Mouse (Mus musculus): ENCODE measurements around the gene Nf1. TPM values are rescaled to one million over a fixed set of nuclear protein-coding genes. Genes with fewer than 3 reads are reported as not detected.

Nf1 gene
- polyA plus RNA-seq, 1 experiment from 2014 or later = 9.3 TPM

- Histone ChIP-seq H3K27me3 (no peaks in the 10 kb centered on the region), H3K9ac (no peak overlapping the region), H3K27ac (no peak overlapping the region), H3K9me3 (no peaks in the 10 kb centered on the region), H3K4me1 (peaks cover 3% of the 10 kb centered on the region; the same call in 1 of the 2 replicates), H3K4me2 (replicated peaks) (no peak overlapping the region), H3K36me3 (no peaks in the 10 kb centered on the region), H3K4me3 (no peak overlapping the region)
- ATAC-seq (ENCODE audit: insufficient number of reproducible peaks, insufficient read depth, low FRiP score, low TSS enrichment) = no peak
Observed at GRCm38 (mm10) chr11:79520772-79521171, 181.3 kb downstream of the Nf1 start.

GRCm38 (mm10) chr11:79521930-79522329 is 182.4 kb downstream of the Nf1 start:
- no peak for ATAC-seq (ENCODE audit: insufficient number of reproducible peaks, insufficient read depth, low FRiP score, low TSS enrichment)
- H3K9me3 ChIP-seq = no peaks in the 10 kb centered on the region
- H3K36me3 ChIP-seq = no peaks in the 10 kb centered on the region
- H3K27ac ChIP-seq = no peak overlapping the region
- no peak overlapping the region for H3K4me3 ChIP-seq
- peaks cover 3% of the 10 kb centered on the region; the same call in 1 of the 2 replicates for H3K4me1 ChIP-seq
- no peak overlapping the region for H3K4me2 ChIP-seq (replicated peaks)
- H3K27me3 ChIP-seq = no peaks in the 10 kb centered on the region
- no peak overlapping the region for H3K9ac ChIP-seq

GRCm38 (mm10) chr11:79522944-79523343 is 183.5 kb downstream of the Nf1 start:
- Histone ChIP-seq H3K4me3 (no peak overlapping the region), H3K27me3 (no peaks in the 10 kb centered on the region), H3K27ac (no peak overlapping the region), H3K4me2 (replicated peaks) (no peak overlapping the region), H3K4me1 (peaks cover 3% of the 10 kb centered on the region; the same call in 1 of the 2 replicates), H3K36me3 (no peaks in the 10 kb centered on the region), H3K9ac (no peak overlapping the region), H3K9me3 (no peaks in the 10 kb centered on the region)
- WGBS = 71% methylated on average over 1 of the region's 1 CpGs
- no peak for ATAC-seq (ENCODE audit: insufficient number of reproducible peaks, insufficient read depth, low FRiP score, low TSS enrichment)

- H3K9ac ChIP-seq = no peak within 1 kb of the TSS
- WGBS = 72% methylated on average over 10 of the region's 10 CpGs
- no peak within 1 kb of the TSS for H3K27ac ChIP-seq
- no peak for ATAC-seq (ENCODE audit: insufficient number of reproducible peaks, insufficient read depth, low FRiP score, low TSS enrichment)
- no peaks in the 10 kb centered on the region for H3K27me3 ChIP-seq
- no peaks in the 10 kb centered on the region for H3K9me3 ChIP-seq
- H3K4me1 ChIP-seq = peaks cover 3% of the 10 kb centered on the region; the same call in 1 of the 2 replicates
- H3K36me3 ChIP-seq = 0 out of 2 replicates have a peak, but pooled peaks cover 4% of the 10 kb centered on the region
- H3K4me3 ChIP-seq = no peak within 1 kb of the TSS
- no peak within 1 kb of the TSS for H3K4me2 ChIP-seq (replicated peaks)
Observed at GRCm38 (mm10) chr11:79523560-79524309, 184.2 kb downstream of the Nf1 start, which contains the start of gene Evi2b. TSS of gene Evi2b (minus strand) at chr11:79523762.

- ATAC-seq (ENCODE audit: insufficient number of reproducible peaks, insufficient read depth, low FRiP score, low TSS enrichment) = no peak
- WGBS = 82% methylated on average over 1 of the region's 1 CpGs
- H3K9me3 ChIP-seq = no peaks in the 10 kb centered on the region
- no peak overlapping the region for H3K27ac ChIP-seq
- H3K36me3 ChIP-seq = 0 out of 2 replicates have a peak, but pooled peaks cover 4% of the 10 kb centered on the region
- no peak overlapping the region for H3K9ac ChIP-seq
- H3K4me1 ChIP-seq = peaks cover 3% of the 10 kb centered on the region; the same call in 1 of the 2 replicates
- no peak overlapping the region for H3K4me2 ChIP-seq (replicated peaks)
- H3K4me3 ChIP-seq = no peak overlapping the region
- no peaks in the 10 kb centered on the region for H3K27me3 ChIP-seq
Observed at GRCm38 (mm10) chr11:79524310-79524575, 184.8 kb downstream of the Nf1 start.

GRCm38 (mm10) chr11:79526549-79526948 is 187.1 kb downstream of the Nf1 start:
- no peak overlapping the region for H3K4me2 ChIP-seq (replicated peaks)
- no peaks in the 10 kb centered on the region for H3K27me3 ChIP-seq
- H3K36me3 ChIP-seq = 0 out of 2 replicates have a peak, but pooled peaks cover 8% of the 10 kb centered on the region
- peaks cover 3% of the 10 kb centered on the region; the same call in 1 of the 2 replicates for H3K4me1 ChIP-seq
- ATAC-seq (ENCODE audit: insufficient number of reproducible peaks, insufficient read depth, low FRiP score, low TSS enrichment) = no peak
- no peak overlapping the region for H3K27ac ChIP-seq
- WGBS = 89% methylated on average over 3 of the region's 3 CpGs
- no peak overlapping the region for H3K9ac ChIP-seq
- H3K9me3 ChIP-seq = no peaks in the 10 kb centered on the region
- no peak overlapping the region for H3K4me3 ChIP-seq

GRCm38 (mm10) chr11:79527015-79527738 is 187.7 kb downstream of the Nf1 start:
- Histone ChIP-seq H3K36me3 (0 out of 2 replicates have a peak, but pooled peaks cover 8% of the 10 kb centered on the region), H3K4me1 (peaks cover 3% of the 10 kb centered on the region; the same call in 1 of the 2 replicates), H3K27me3 (no peaks in the 10 kb centered on the region), H3K9ac (no peak overlapping the region), H3K4me3 (no peak overlapping the region), H3K4me2 (replicated peaks) (no peak overlapping the region), H3K27ac (no peak overlapping the region), H3K9me3 (no peaks in the 10 kb centered on the region)
- no peak for ATAC-seq (ENCODE audit: insufficient number of reproducible peaks, insufficient read depth, low FRiP score, low TSS enrichment)
- WGBS = 77% methylated on average over 15 of the region's 15 CpGs

GRCm38 (mm10) chr11:79527739-79528384 is 188.4 kb downstream of the Nf1 start:
- Histone ChIP-seq H3K9me3 (no peaks in the 10 kb centered on the region), H3K4me2 (replicated peaks) (no peak overlapping the region), H3K4me3 (no peak overlapping the region), H3K27ac (no peak overlapping the region), H3K9ac (no peak overlapping the region), H3K4me1 (peaks cover 3% of the 10 kb centered on the region; the same call in 1 of the 2 replicates), H3K36me3 (0 out of 2 replicates have a peak, but pooled peaks cover 11% of the 10 kb centered on the region), H3K27me3 (no peaks in the 10 kb centered on the region)
- WGBS = 88% methylated on average over 5 of the region's 5 CpGs
- ATAC-seq (ENCODE audit: insufficient number of reproducible peaks, insufficient read depth, low FRiP score, low TSS enrichment) = no peak

GRCm38 (mm10) chr11:79528601-79529000 is 189.1 kb downstream of the Nf1 start:
- H3K4me3 ChIP-seq = no peak overlapping the region
- H3K27me3 ChIP-seq = no peaks in the 10 kb centered on the region
- no peak for ATAC-seq (ENCODE audit: insufficient number of reproducible peaks, insufficient read depth, low FRiP score, low TSS enrichment)
- H3K4me2 ChIP-seq (replicated peaks) = no peak overlapping the region
- H3K9me3 ChIP-seq = no peaks in the 10 kb centered on the region
- H3K4me1 ChIP-seq = peaks cover 1% of the 10 kb centered on the region; the same call in 1 of the 2 replicates
- H3K27ac ChIP-seq = no peak overlapping the region
- H3K9ac ChIP-seq = no peak overlapping the region
- H3K36me3 ChIP-seq = 0 out of 2 replicates have a peak, but pooled peaks cover 13% of the 10 kb centered on the region
- 91% methylated on average over 3 of the region's 3 CpGs for WGBS

- ATAC-seq (ENCODE audit: insufficient number of reproducible peaks, insufficient read depth, low FRiP score, low TSS enrichment) = no peak
- H3K36me3 ChIP-seq = 0 out of 2 replicates have a peak, but pooled peaks cover 13% of the 10 kb centered on the region
- H3K27ac ChIP-seq = no peak overlapping the region
- 95% methylated on average over 6 of the region's 6 CpGs for WGBS
- H3K9ac ChIP-seq = no peak overlapping the region
- no peak overlapping the region for H3K4me3 ChIP-seq
- no peak overlapping the region for H3K4me2 ChIP-seq (replicated peaks)
- no peaks in the 10 kb centered on the region for H3K4me1 ChIP-seq
- no peaks in the 10 kb centered on the region for H3K9me3 ChIP-seq
- H3K27me3 ChIP-seq = no peaks in the 10 kb centered on the region
Observed at GRCm38 (mm10) chr11:79529226-79529625, 189.7 kb downstream of the Nf1 start.

- H3K27ac ChIP-seq = no peak overlapping the region
- 94% methylated on average over 2 of the region's 2 CpGs for WGBS
- no peaks in the 10 kb centered on the region for H3K27me3 ChIP-seq
- no peak overlapping the region for H3K4me3 ChIP-seq
- H3K4me2 ChIP-seq (replicated peaks) = no peak overlapping the region
- H3K9me3 ChIP-seq = no peaks in the 10 kb centered on the region
- H3K9ac ChIP-seq = no peak overlapping the region
- 0 out of 2 replicates have a peak, but pooled peaks cover 13% of the 10 kb centered on the region for H3K36me3 ChIP-seq
- no peak for ATAC-seq (ENCODE audit: insufficient number of reproducible peaks, insufficient read depth, low FRiP score, low TSS enrichment)
- no peaks in the 10 kb centered on the region for H3K4me1 ChIP-seq
Observed at GRCm38 (mm10) chr11:79529736-79530135, 190.2 kb downstream of the Nf1 start.
